Mouse (Mus musculus) heart, adult 2 months (tissue): Measurements from ENCODE around the gene Ninj2. TPM values are rescaled to one million over a fixed set of nuclear protein-coding genes. Genes with fewer than 3 reads are reported as not detected.
A peak's percentile ranks its signal among the peaks of the same experiment; 100 is the strongest.

Experiments
- DNase-seq, 2 experiments: peaks; one replicate each; pipeline ENCODE4 v3.0.0; 2021
- H3K27ac ChIP-seq: fragments of 200-600 bp; 2 replicates; pipeline ENCODE4 v1.8.1; 2022
- H3K27me3 ChIP-seq: fragments of 200-500 bp; 2 replicates; pipeline ENCODE4 v1.6.1; 2012; ENCODE audit warnings: mild to moderate bottlenecking, low read length, inconsistent platforms, mixed read lengths; ENCODE audit not compliant: control insufficient read depth, insufficient read depth
- H3K36me3 ChIP-seq: fragments of 200-500 bp; 2 replicates; pipeline ENCODE4 v1.6.1; 2012; ENCODE audit warnings: low read length, inconsistent platforms; ENCODE audit not compliant: control insufficient read depth, insufficient read depth
- H3K4me1 ChIP-seq: fragments of 200-500 bp; 2 replicates; pipeline ENCODE4 v1.6.1; 2011; ENCODE audit warnings: low read length; ENCODE audit not compliant: control insufficient read depth, insufficient read depth
- H3K4me3 ChIP-seq: fragments of 200-600 bp; 2 replicates; pipeline ENCODE4 v1.8.1; 2022
- H3K79me2 ChIP-seq: fragments of 200-500 bp; replicated peaks from 2 replicates; pipeline ENCODE4 v1.6.1; 2012; ENCODE audit warnings: mild to moderate bottlenecking, inconsistent platforms, low read length, moderate library complexity, mixed read lengths; ENCODE audit not compliant: control insufficient read depth, insufficient read depth
- H3K9ac ChIP-seq: fragments of 200-500 bp; 2 replicates; pipeline ENCODE4 v1.6.1; 2012; ENCODE audit warnings: low read depth, mild to moderate bottlenecking, control low read depth, inconsistent platforms, low read length, mixed read lengths
- CTCF ChIP-seq: fragments of 200-600 bp; IDR thresholded peaks from 2 replicates; pipeline ENCODE4 v1.8.1; 2022; ENCODE audit warnings: antibody characterized with exemption, mild to moderate bottlenecking, moderate library complexity
- EP300 ChIP-seq: fragments of 200-500 bp; IDR thresholded peaks from 2 replicates; pipeline ENCODE4 v1.6.1; 2011; ENCODE audit warnings: low read depth, low read length, control low read depth; ENCODE audit not compliant: insufficient read depth
- POLR2A ChIP-seq: fragments of 200-500 bp; IDR thresholded peaks from 2 replicates; pipeline ENCODE4 v1.6.1; 2011; ENCODE audit warnings: mild to moderate bottlenecking, low read depth, low read length, control low read depth; ENCODE audit not compliant: insufficient read depth
- WGBS: fragments of 180-500 bp; shearing (Covaris S2); methylation state at CpG from one replicate; pipeline ENCODE4 v1.1.7; 2018; 5-methylcytosine and 5-hydroxymethylcytosine counted together
- intact Hi-C: fragments of 180-260 bp; cut with DNase I; formaldehyde crosslinking; loops from one replicate; pipeline ENCODE4 v1.15.1; 2025
- polyA plus RNA-seq: library from polyadenylated mRNA; depleted of rRNA; stranded (reverse); fragments of >200 nt; gene quantifications from 2 replicates; pipeline ENCODE4 v1.2.3, GENCODE M21; 2012
- total RNA-seq, 2 experiments: library from RNA; stranded (reverse); gene quantifications; 2 replicates each; pipeline ENCODE4 v1.2.3; 2021

The Ninj2 gene
- total and polyA plus RNA-seq, 3 experiments, result not detected

DNA sequence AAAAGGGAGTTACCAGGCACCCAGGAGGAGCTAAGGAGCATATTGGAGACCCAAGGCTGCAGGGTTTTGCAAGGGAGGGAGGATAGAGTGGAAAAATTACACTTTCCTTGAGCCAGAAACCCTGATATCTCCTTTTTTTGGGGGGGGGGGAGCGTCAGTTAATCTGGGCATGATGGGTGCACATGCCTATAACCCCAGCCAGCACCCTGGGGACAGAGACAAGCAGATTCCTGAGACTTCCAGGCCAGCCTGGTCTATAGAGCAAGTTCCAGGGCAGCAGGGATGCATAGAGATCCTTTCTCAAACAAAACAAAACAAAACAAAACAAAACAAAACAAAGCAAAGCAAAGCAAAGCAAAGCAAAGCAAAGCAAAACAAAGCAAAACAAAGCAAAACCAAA, 21.1 kb downstream of the Ninj2 start:
- H3K27ac ChIP-seq, result peak overlapping the region; percentile 93
- peaks cover 14% of the 10 kb centered on the region for H3K36me3 ChIP-seq
- H3K4me3 ChIP-seq, result peak overlapping the region; percentile 28
- intact Hi-C loops, result loop anchor here (2.0 kb wide), 2 partner anchors 75 to 77 kb away; partner anchors contain the start of gene Wnk1
- H3K9ac ChIP-seq, result peak overlapping the region; percentile 44; the same call in 1 of the 2 replicates
- no peaks in the 10 kb centered on the region for H3K79me2 ChIP-seq
- 31% methylated on average over 1 of the region's 1 CpGs for WGBS
- TF ChIP-seq EP300, result no peak
- no peak for TF ChIP-seq CTCF
- TF ChIP-seq POLR2A, result no peak
- no peaks in the 10 kb centered on the region for H3K27me3 ChIP-seq
- DNase-seq, result no peak
- H3K4me1 ChIP-seq, result peaks cover 28% of the 10 kb centered on the region

DNA sequence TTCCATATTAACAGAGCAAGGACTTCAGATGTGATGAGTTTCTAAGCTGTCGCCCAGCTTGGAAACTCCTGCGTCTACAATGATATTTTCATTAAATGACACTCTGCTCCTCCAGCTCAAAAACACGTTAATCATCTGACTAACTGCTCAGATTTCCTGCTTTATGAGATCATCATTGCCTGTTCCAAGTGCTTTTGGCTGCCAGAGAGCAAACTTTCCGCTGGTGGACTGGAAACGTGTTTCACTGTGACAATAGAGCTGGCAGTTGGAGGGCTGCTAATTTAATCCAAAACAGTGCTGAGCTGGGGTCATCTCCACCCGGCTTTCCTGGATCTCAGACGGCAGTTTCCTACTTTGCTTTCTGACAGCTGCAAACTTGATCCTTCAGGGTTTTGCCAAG, 21.5 kb downstream of the Ninj2 start:
- Histone ChIP-seq H3K4me1 (peaks cover 28% of the 10 kb centered on the region), H3K79me2 (no peaks in the 10 kb centered on the region), H3K27me3 (no peaks in the 10 kb centered on the region), H3K27ac (peak overlapping the region; percentile 93), H3K4me3 (peak overlapping the region; percentile 28), H3K9ac (peak overlapping the region; percentile 44), H3K36me3 (peaks cover 13% of the 10 kb centered on the region)
- intact Hi-C loops, result loop anchor here (1.0 to 2.0 kb wide), 3 partner anchors 31 to 76 kb away; partner anchors contain the start of gene Wnk1
- DNase-seq, result peak; percentile 80 to 89
- under 1% methylated on average over 7 of the region's 7 CpGs for WGBS
- TF ChIP-seq EP300, result peak; percentile 93
- peak; percentile 55; the same call in 1 of the 2 replicates for TF ChIP-seq POLR2A
- no peak for TF ChIP-seq CTCF

DNA sequence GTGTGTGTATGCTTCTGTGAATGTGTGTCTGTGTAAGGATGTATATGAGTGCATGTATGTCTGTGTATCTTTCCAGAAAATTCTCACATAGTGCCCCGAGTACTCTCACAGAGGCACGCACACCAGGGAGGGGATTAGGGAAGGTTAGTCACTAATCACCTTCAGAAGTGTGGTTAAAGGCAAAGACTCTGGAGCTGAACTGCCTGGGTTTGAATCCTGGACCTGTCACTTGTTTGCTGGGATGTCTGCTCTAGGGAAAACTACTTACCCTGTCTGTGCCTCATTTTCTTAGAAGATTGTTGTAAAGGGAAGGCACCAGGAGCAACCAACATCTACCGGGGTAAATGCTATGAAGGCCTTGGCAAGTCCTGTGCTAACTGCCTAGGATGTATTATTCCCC, 22.3 kb downstream of the Ninj2 start:
- peak overlapping the region; percentile 93 for H3K27ac ChIP-seq
- peaks cover 8% of the 10 kb centered on the region for H3K36me3 ChIP-seq
- H3K27me3 ChIP-seq, result no peaks in the 10 kb centered on the region
- H3K4me3 ChIP-seq, result no peak overlapping the region
- TF ChIP-seq CTCF (no peak), POLR2A (no peak), EP300 (no peak)
- no peak for DNase-seq
- H3K79me2 ChIP-seq, result no peaks in the 10 kb centered on the region
- peak overlapping the region; percentile 46; the same call in 1 of the 2 replicates for H3K9ac ChIP-seq
- WGBS, result 54% methylated on average over 3 of the region's 3 CpGs
- H3K4me1 ChIP-seq, result peaks cover 24% of the 10 kb centered on the region
- intact Hi-C loops, result loop anchor here (1.0 to 2.0 kb wide), 3 partner anchors 30 to 77 kb away; partner anchors contain the start of gene Wnk1

DNA sequence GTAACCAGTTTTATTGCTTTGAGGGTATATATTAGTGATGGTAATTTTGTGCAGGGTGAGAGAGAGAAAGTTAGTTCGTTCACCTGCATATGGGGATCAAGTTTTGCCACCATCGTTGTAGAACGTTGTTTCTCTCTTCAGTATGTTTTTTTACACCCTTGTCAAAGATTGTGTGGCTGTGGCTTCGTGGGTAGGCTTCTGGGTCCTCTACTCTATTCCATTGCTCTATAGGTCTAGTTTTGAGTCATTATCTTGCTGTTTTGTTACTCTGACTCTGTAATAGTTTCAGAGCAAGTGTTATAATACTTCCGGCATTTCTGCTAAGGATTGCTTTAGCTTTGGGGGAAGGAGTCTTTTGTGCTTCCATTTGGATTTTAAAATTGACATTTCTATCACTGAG, 26.7 kb downstream of the Ninj2 start:
- Histone ChIP-seq H3K9ac (no peak overlapping the region), H3K36me3 (peaks cover 4% of the 10 kb centered on the region; the same call in 1 of the 2 replicates), H3K27me3 (no peaks in the 10 kb centered on the region), H3K79me2 (no peaks in the 10 kb centered on the region), H3K4me3 (no peak overlapping the region), H3K27ac (no peak overlapping the region), H3K4me1 (peaks cover 11% of the 10 kb centered on the region)
- WGBS, result 87% methylated on average over 5 of the region's 5 CpGs
- intact Hi-C loops, result no loop called here
- no peak for DNase-seq
- TF ChIP-seq POLR2A, result no peak
- no peak for TF ChIP-seq EP300
- no peak for TF ChIP-seq CTCF

DNA sequence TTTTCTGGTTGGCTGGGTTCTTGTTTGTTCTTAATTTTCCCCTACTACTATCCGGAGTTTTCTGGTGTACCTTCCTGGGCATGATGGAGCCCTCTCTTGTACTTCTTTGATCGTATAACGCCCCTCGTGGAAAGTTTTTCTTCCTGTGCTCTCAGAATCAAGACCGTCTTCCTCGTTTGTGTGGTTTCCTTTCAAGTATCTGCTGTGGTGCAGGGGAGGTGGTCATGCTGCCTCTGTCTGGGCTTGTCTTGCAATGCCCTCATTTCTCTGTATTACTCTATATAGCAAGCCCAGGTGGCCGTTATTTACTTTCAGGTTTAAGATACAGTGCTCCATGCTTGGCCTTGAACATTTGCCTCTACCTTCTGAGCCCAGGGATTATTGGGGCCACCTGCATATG, 31.5 kb downstream of the Ninj2 start:
- Histone ChIP-seq H3K27ac (no peak overlapping the region), H3K9ac (no peak overlapping the region), H3K4me1 (no peaks in the 10 kb centered on the region), H3K79me2 (no peaks in the 10 kb centered on the region), H3K27me3 (no peaks in the 10 kb centered on the region), H3K36me3 (no peaks in the 10 kb centered on the region), H3K4me3 (no peak overlapping the region)
- DNase-seq, result no peak
- intact Hi-C loops, result no loop called here
- TF ChIP-seq CTCF (no peak), POLR2A (no peak), EP300 (no peak)
- 87% methylated on average over 7 of the region's 7 CpGs for WGBS

DNA sequence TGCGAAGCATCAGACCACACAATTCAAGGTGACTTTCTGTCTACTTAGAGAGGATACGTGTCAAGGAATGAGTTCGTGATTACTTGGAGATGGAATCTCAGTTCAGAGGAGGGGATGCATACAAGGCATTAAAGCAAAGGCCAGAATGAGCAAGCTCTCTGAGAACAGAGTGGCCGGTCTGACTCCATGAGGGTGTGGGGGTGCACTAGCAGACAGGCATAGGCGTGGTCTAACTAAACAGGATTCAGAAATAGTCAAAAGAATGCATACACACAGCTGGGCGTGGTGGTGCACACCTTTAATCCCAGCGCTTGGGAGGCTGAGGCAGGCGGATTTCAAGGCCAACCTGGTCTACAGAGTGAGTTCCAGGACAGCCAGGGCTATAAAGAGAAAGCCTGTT, 33.3 kb downstream of the Ninj2 start:
- intact Hi-C loops, result no loop called here
- no peaks in the 10 kb centered on the region for H3K36me3 ChIP-seq
- no peak overlapping the region for H3K9ac ChIP-seq
- no peak overlapping the region for H3K27ac ChIP-seq
- no peaks in the 10 kb centered on the region for H3K27me3 ChIP-seq
- WGBS, result 94% methylated on average over 8 of the region's 8 CpGs
- H3K4me1 ChIP-seq, result no peaks in the 10 kb centered on the region
- DNase-seq, result no peak
- H3K4me3 ChIP-seq, result no peak overlapping the region
- TF ChIP-seq EP300 (no peak), POLR2A (no peak), CTCF (no peak)
- no peaks in the 10 kb centered on the region for H3K79me2 ChIP-seq
